Mouse (Mus musculus): Measurements from ENCODE around the gene Ctcf.

DNA sequence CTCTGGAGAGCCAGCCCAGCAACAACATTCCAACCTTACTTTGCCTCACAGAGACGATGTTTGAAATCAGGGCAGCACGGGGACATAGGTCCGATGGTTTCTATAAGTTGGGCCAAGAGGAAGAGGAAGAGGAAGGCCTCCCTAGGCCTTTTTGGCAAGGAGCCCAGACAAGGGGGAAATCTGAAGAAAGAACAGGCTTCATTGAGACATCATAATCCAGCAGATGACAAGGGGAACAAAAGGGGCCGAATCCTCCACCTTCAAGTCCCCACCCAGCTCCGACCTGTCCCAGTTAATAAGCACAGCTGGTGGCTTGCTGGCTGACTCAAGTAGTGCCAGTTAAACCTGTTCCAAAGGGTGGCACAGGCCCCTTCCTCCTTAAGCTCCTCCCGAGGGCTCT is 78.7 kb downstream of the Ctcf start:
- TF ChIP-seq POLR2A (IDR thresholded peaks at IDR 0.05; ENCODE audit: control insufficient read depth, low read depth, low read length) (no peak), CTCF (IDR thresholded peaks at IDR 0.05; ENCODE audit: control insufficient read depth, insufficient read depth, insufficient replicate concordance, low read depth, low read length) (no peak)

Data from testis, adult 2 months (tissue).